Mouse (Mus musculus) neural tube, embryonic 11.5 days (tissue): Measurements from ENCODE around the gene Fahd1. TPM values are rescaled to one million over a fixed set of nuclear protein-coding genes. Genes with fewer than 3 reads are reported as not detected.

Experiments used
- ATAC-seq: fragments of 200-750 bp; cut with Nextera tagmentation; 2 replicates; pipeline ENCODE4 v1.8.0; 2017; ENCODE audit warnings: moderate number of reproducible peaks, mild to moderate bottlenecking, moderate TSS enrichment, moderate library complexity; ENCODE audit not compliant: insufficient read depth, low FRiP score, low TSS enrichment
- DNase-seq: peaks from one replicate; pipeline ENCODE4 v3.0.0-alpha.2; 2015; ENCODE audit warnings: low spot score
- H3K27ac ChIP-seq: fragments of 300-500 bp; sonication (generic); 2 replicates; pipeline ENCODE4 v1.5.1; 2014; ENCODE audit warnings: low read depth, mild to moderate bottlenecking, low read length
- H3K27me3 ChIP-seq: fragments of 300-500 bp; sonication (generic); 2 replicates; pipeline ENCODE4 v1.6.1; 2014; ENCODE audit warnings: mild to moderate bottlenecking, low read length, mixed read lengths; ENCODE audit not compliant: control insufficient read depth, insufficient read depth
- H3K36me3 ChIP-seq: fragments of 300-500 bp; sonication (generic); 2 replicates; pipeline ENCODE4 v1.6.1; 2014; ENCODE audit warnings: mild to moderate bottlenecking, low read length, moderate library complexity, mixed read lengths; ENCODE audit not compliant: control insufficient read depth, insufficient read depth
- H3K4me1 ChIP-seq: fragments of 300-500 bp; sonication (generic); 2 replicates; pipeline ENCODE4 v1.6.1; 2014; ENCODE audit warnings: low read length, mixed read lengths; ENCODE audit not compliant: control insufficient read depth, insufficient read depth
- H3K4me2 ChIP-seq: fragments of 300-500 bp; sonication (generic); 2 replicates; pipeline ENCODE4 v1.6.1; 2014; ENCODE audit warnings: low read depth, mild to moderate bottlenecking, moderate library complexity
- H3K4me3 ChIP-seq: fragments of 300-500 bp; sonication (generic); 2 replicates; pipeline ENCODE4 v1.5.1; 2014; ENCODE audit warnings: low read depth, low read length
- H3K9ac ChIP-seq: fragments of 300-500 bp; sonication (generic); 2 replicates; pipeline ENCODE4 v1.6.1; 2014; ENCODE audit warnings: mild to moderate bottlenecking, low read length
- H3K9me3 ChIP-seq: fragments of 300-500 bp; sonication (generic); 2 replicates; pipeline ENCODE4 v1.6.1; 2016; ENCODE audit warnings: low read length; ENCODE audit not compliant: control insufficient read depth
- WGBS: fragments of 180-500 bp; shearing (Covaris S2); extraction: QIAGEN DNeasy Blood & Tissue Kit; methylation state at CpG from one replicate; pipeline ENCODE4 v1.1.7; 2014; 5-methylcytosine and 5-hydroxymethylcytosine counted together
- polyA plus RNA-seq: library from polyadenylated mRNA; unstranded; fragments of >200 nt; fragmentation: Nextera tagmentation; extraction: Ambion mirVana; gene quantifications from 2 replicates; pipeline ENCODE4 v1.2.1, GENCODE M21; 2014

Fahd1 gene
- polyA plus RNA-seq, 1 experiment from 2014 or later = 19.0 TPM

GRCm38 (mm10) chr17:24874405-24874745, 24.2 kb upstream of the Fahd1 start:
- no peak overlapping the region for H3K4me2 ChIP-seq
- 68% methylated on average over 1 of the region's 1 CpGs for WGBS

GRCm38 (mm10) chr17:24873695-24874404, 23.7 kb upstream of the Fahd1 start:
- ATAC-seq (no peak), DNase-seq (no peak)
- H3K36me3 ChIP-seq = no peaks in the 10 kb centered on the region
- no peaks in the 10 kb centered on the region for H3K4me1 ChIP-seq
- H3K4me2 ChIP-seq = no peak overlapping the region
- H3K27ac ChIP-seq = no peak overlapping the region
- no peak overlapping the region for H3K9ac ChIP-seq
- no peak overlapping the region for H3K4me3 ChIP-seq
- 40% methylated on average over 4 of the region's 4 CpGs for WGBS
- no peaks in the 10 kb centered on the region for H3K9me3 ChIP-seq
- H3K27me3 ChIP-seq = no peaks in the 10 kb centered on the region

More at GRCm38 (mm10) chr17:24874405-24874745, 24.2 kb upstream of the Fahd1 start:
- no peak for DNase-seq
- Histone ChIP-seq H3K27ac (no peak overlapping the region), H3K4me1 (no peaks in the 10 kb centered on the region), H3K27me3 (no peaks in the 10 kb centered on the region), H3K36me3 (no peaks in the 10 kb centered on the region), H3K9me3 (no peaks in the 10 kb centered on the region), H3K9ac (no peak overlapping the region), H3K4me3 (no peak overlapping the region)
- ATAC-seq = no peak

- H3K9me3 ChIP-seq = no peaks in the 10 kb centered on the region
- no peak overlapping the region for H3K4me3 ChIP-seq
Observed at GRCm38 (mm10) chr17:24867914-24868313, 17.8 kb upstream of the Fahd1 start.

GRCm38 (mm10) chr17:24865776-24866175, 15.6 kb upstream of the Fahd1 start, which contains the start of gene Igfals:
TSS of gene Igfals (plus strand) at chr17:24865997.
- 89% methylated on average over 8 of the region's 8 CpGs for WGBS
- DNase-seq (no peak), ATAC-seq (no peak)
- Histone ChIP-seq H3K27ac (no peak within 1 kb of the TSS), H3K4me3 (no peak within 1 kb of the TSS), H3K4me2 (no peak within 1 kb of the TSS), H3K9me3 (no peaks in the 10 kb centered on the region), H3K9ac (no peak within 1 kb of the TSS), H3K36me3 (peaks cover 2% of the 10 kb centered on the region; the same call in 1 of the 2 replicates), H3K4me1 (no peaks in the 10 kb centered on the region), H3K27me3 (no peaks in the 10 kb centered on the region)

More at GRCm38 (mm10) chr17:24867914-24868313, 17.8 kb upstream of the Fahd1 start:
- Histone ChIP-seq H3K4me2 (no peak overlapping the region), H3K4me1 (no peaks in the 10 kb centered on the region), H3K36me3 (peaks cover 1% of the 10 kb centered on the region; the same call in 1 of the 2 replicates), H3K9ac (no peak overlapping the region), H3K27me3 (no peaks in the 10 kb centered on the region), H3K27ac (no peak overlapping the region)
- ATAC-seq (no peak), DNase-seq (no peak)
- 91% methylated on average over 10 of the region's 10 CpGs for WGBS

- H3K27ac ChIP-seq = no peak overlapping the region
- H3K36me3 ChIP-seq = peaks cover 2% of the 10 kb centered on the region; the same call in 1 of the 2 replicates
- no peak for ATAC-seq
Observed at GRCm38 (mm10) chr17:24861785-24862184, 11.6 kb upstream of the Fahd1 start.

GRCm38 (mm10) chr17:24860076-24860475, 9.9 kb upstream of the Fahd1 start:
- Histone ChIP-seq H3K4me2 (no peak overlapping the region), H3K4me3 (no peak overlapping the region), H3K27me3 (no peaks in the 10 kb centered on the region), H3K9ac (no peak overlapping the region), H3K27ac (no peak overlapping the region), H3K36me3 (peaks cover 2% of the 10 kb centered on the region; the same call in 1 of the 2 replicates), H3K9me3 (no peaks in the 10 kb centered on the region), H3K4me1 (no peaks in the 10 kb centered on the region)
- DNase-seq (no peak), ATAC-seq (no peak)
- 90% methylated on average over 8 of the region's 8 CpGs for WGBS

More at GRCm38 (mm10) chr17:24861785-24862184, 11.6 kb upstream of the Fahd1 start:
- Histone ChIP-seq H3K9me3 (no peaks in the 10 kb centered on the region), H3K4me1 (no peaks in the 10 kb centered on the region), H3K9ac (no peak overlapping the region), H3K4me2 (no peak overlapping the region), H3K27me3 (no peaks in the 10 kb centered on the region), H3K4me3 (no peak overlapping the region)
- 91% methylated on average over 3 of the region's 3 CpGs for WGBS
- no peak for DNase-seq

- 91% methylated on average over 6 of the region's 6 CpGs for WGBS
- ATAC-seq (no peak), DNase-seq (no peak)
- no peak overlapping the region for H3K27ac ChIP-seq
- no peaks in the 10 kb centered on the region for H3K9me3 ChIP-seq
- no peak overlapping the region for H3K9ac ChIP-seq
- H3K4me3 ChIP-seq = no peak overlapping the region
- H3K4me2 ChIP-seq = no peak overlapping the region
- no peaks in the 10 kb centered on the region for H3K27me3 ChIP-seq
- H3K36me3 ChIP-seq = peaks cover 2% of the 10 kb centered on the region; the same call in 1 of the 2 replicates
- H3K4me1 ChIP-seq = no peaks in the 10 kb centered on the region
Observed at GRCm38 (mm10) chr17:24858967-24859366, 8.8 kb upstream of the Fahd1 start.

GRCm38 (mm10) chr17:24857831-24858470, 7.8 kb upstream of the Fahd1 start:
- Histone ChIP-seq H3K36me3 (peaks cover 1% of the 10 kb centered on the region; the same call in 1 of the 2 replicates), H3K4me1 (no peaks in the 10 kb centered on the region), H3K4me2 (no peak overlapping the region), H3K9ac (no peak overlapping the region), H3K27ac (no peak overlapping the region), H3K27me3 (no peaks in the 10 kb centered on the region), H3K9me3 (no peaks in the 10 kb centered on the region), H3K4me3 (no peak overlapping the region)
- DNase-seq = no peak
- no peak for ATAC-seq
- 89% methylated on average over 8 of the region's 8 CpGs for WGBS

GRCm38 (mm10) chr17:24856589-24856988, 6.4 kb upstream of the Fahd1 start:
- 91% methylated on average over 13 of the region's 13 CpGs for WGBS
- DNase-seq = no peak
- Histone ChIP-seq H3K4me2 (no peak overlapping the region), H3K27ac (no peak overlapping the region), H3K36me3 (no peaks in the 10 kb centered on the region), H3K27me3 (no peaks in the 10 kb centered on the region), H3K9me3 (no peaks in the 10 kb centered on the region), H3K9ac (no peak overlapping the region), H3K4me1 (no peaks in the 10 kb centered on the region), H3K4me3 (no peak overlapping the region)
- ATAC-seq = no peak
